Mouse (Mus musculus) ES-E14 (cell line): ENCODE results near the gene Peli1. TPM values are rescaled to one million over a fixed set of nuclear protein-coding genes. Genes with fewer than 3 reads are reported as not detected.

Experiments
- DNase-seq: peaks from one replicate; pipeline ENCODE4 v3.0.0-alpha.2; 2013; ENCODE audit warnings: low read depth, low spot score
- H3K27ac ChIP-seq: 2 replicates; pipeline ENCODE4 v1.5.1; 2012; ENCODE audit warnings: low read depth, mild to moderate bottlenecking, low read length, moderate library complexity, mixed read lengths; ENCODE audit not compliant: poor library complexity, insufficient read depth, severe bottlenecking
- H3K36me3 ChIP-seq: 2 replicates; pipeline ENCODE4 v1.6.1; 2012; ENCODE audit warnings: mild to moderate bottlenecking, low read length, moderate library complexity, mixed read lengths; ENCODE audit not compliant: control insufficient read depth, poor library complexity, insufficient read depth, severe bottlenecking
- H3K4me1 ChIP-seq, 2 experiments: fragments of 150-350 bp in 1 of 2; sonication (generic) in 1 of 2; 2 replicates each; pipeline ENCODE4 v1.6.1; 2012; ENCODE audit warnings: low read length in 2 of 2, mild to moderate bottlenecking in 1 of 2, mixed read lengths in 1 of 2; ENCODE audit not compliant: control insufficient read depth in 2 of 2, insufficient read depth in 2 of 2, poor library complexity in 1 of 2
- H3K4me3 ChIP-seq, 2 experiments: fragments of 150-350 bp in 1 of 2; sonication (generic) in 1 of 2; 2 replicates each; pipeline ENCODE4 v1.5.1; 2012; ENCODE audit warnings: low read length in 2 of 2, low read depth in 1 of 2, mild to moderate bottlenecking in 1 of 2, mixed read lengths in 1 of 2; ENCODE audit not compliant: insufficient read depth in 1 of 2, poor library complexity in 1 of 2, severe bottlenecking in 1 of 2
- H3K9ac ChIP-seq: 2 replicates; pipeline ENCODE4 v1.6.1; 2012; ENCODE audit warnings: low read depth, mild to moderate bottlenecking, low read length, mixed read lengths; ENCODE audit not compliant: poor library complexity, insufficient read depth, severe bottlenecking
- H3K9me3 ChIP-seq: fragments of 150-350 bp; sonication (generic); 2 replicates; pipeline ENCODE4 v1.6.1; 2012; ENCODE audit warnings: low read depth, mild to moderate bottlenecking, low read length; ENCODE audit not compliant: control insufficient read depth, insufficient read depth
- CHD2 ChIP-seq: IDR thresholded peaks from 2 replicates; pipeline ENCODE4 v1.6.1; 2014; ENCODE audit warnings: mild to moderate bottlenecking, low read depth, low read length, inconsistent platforms
- HCFC1 ChIP-seq: IDR thresholded peaks from 2 replicates; pipeline ENCODE4 v1.6.1; 2012; ENCODE audit warnings: low read length, inconsistent platforms, borderline replicate concordance; ENCODE audit not compliant: insufficient read depth
- MAFK ChIP-seq: IDR thresholded peaks from 2 replicates; pipeline ENCODE4 v1.6.1; 2014; ENCODE audit warnings: mild to moderate bottlenecking, low read depth, low read length, inconsistent platforms; ENCODE audit not compliant: insufficient read depth
- ZC3H11A ChIP-seq: IDR thresholded peaks from 2 replicates; pipeline ENCODE4 v1.6.1; 2012; ENCODE audit warnings: low read depth, mild to moderate bottlenecking, inconsistent platforms, low read length, borderline replicate concordance
- ZNF384 ChIP-seq: IDR thresholded peaks from 2 replicates; pipeline ENCODE4 v1.6.1; 2012; ENCODE audit warnings: low read depth, low read length, inconsistent platforms
- in situ Hi-C, 2 experiments: fragments of 600-800 bp; cut with MboI; formaldehyde crosslinking; loops; one replicate each; pipeline ENCODE4 v1.15.1; 2025; ENCODE audit warnings: low sequenced_read_pairs in 2 of 2, inconsistent platforms in 1 of 2; ENCODE audit not compliant: unreplicated experiment in 2 of 2
- total RNA-seq: library from RNA; depleted of rRNA; stranded (reverse); fragments of 300-350 nt; gene quantifications from 2 replicates; pipeline ENCODE4 v1.2.3, GENCODE M21; 2012

The Peli1 gene
- total RNA-seq, 1 experiment, result 17.3 TPM

- no peak for TF ChIP-seq HCFC1
- no peak for TF ChIP-seq MAFK
- TF ChIP-seq ZNF384, result no peak
- TF ChIP-seq CHD2, result no peak
- TF ChIP-seq ZC3H11A, result no peak
- Histone ChIP-seq H3K9me3 (no peaks in the 10 kb centered on the region), H3K4me3 (peak overlapping the region in 1 of 2 experiments; percentile 81; a peak in 1 of 4 replicates), H3K36me3 (no peaks in the 10 kb centered on the region), H3K4me1 (peaks cover 0 to 10% of the 10 kb centered on the region in 2 experiments; a peak in 2 of 4 replicates), H3K27ac (no peak overlapping the region), H3K9ac (no peak overlapping the region)
- DNase-seq, result no peak
- in situ Hi-C loops, result no loop called here
Observed at GRCm38 (mm10) chr11:21093081-21093815, 2.2 kb downstream of the Peli1 start.

GRCm38 (mm10) chr11:21096590-21096989, 5.5 kb downstream of the Peli1 start:
- H3K4me3 ChIP-seq, result no peak overlapping the region
- H3K9ac ChIP-seq, result no peak overlapping the region
- no peak for TF ChIP-seq HCFC1
- no peaks in the 10 kb centered on the region for H3K36me3 ChIP-seq
- H3K4me1 ChIP-seq, result peaks cover 3 to 6% of the 10 kb centered on the region in 2 experiments; a peak in 2 of 4 replicates
- no peak overlapping the region for H3K27ac ChIP-seq
- no peaks in the 10 kb centered on the region for H3K9me3 ChIP-seq
- no peak for DNase-seq
- in situ Hi-C loops, result no loop called here

- Histone ChIP-seq H3K27ac (no peak overlapping the region), H3K4me1 (peaks cover 0 to 3% of the 10 kb centered on the region in 2 experiments; a peak in 1 of 4 replicates), H3K9ac (no peak overlapping the region), H3K36me3 (no peaks in the 10 kb centered on the region), H3K9me3 (no peaks in the 10 kb centered on the region), H3K4me3 (no peak overlapping the region)
- in situ Hi-C loops, result no loop called here
- DNase-seq, result no peak
- TF ChIP-seq MAFK (no peak), CHD2 (no peak), ZC3H11A (no peak), HCFC1 (no peak), ZNF384 (no peak)
Observed at GRCm38 (mm10) chr11:21098457-21098856, 7.4 kb downstream of the Peli1 start.

GRCm38 (mm10) chr11:21100704-21101103, 9.6 kb downstream of the Peli1 start:
- Histone ChIP-seq H3K9ac (no peak overlapping the region), H3K4me1 (peaks cover 0 to 3% of the 10 kb centered on the region in 2 experiments; a peak in 1 of 4 replicates), H3K4me3 (no peak overlapping the region), H3K27ac (no peak overlapping the region), H3K36me3 (no peaks in the 10 kb centered on the region), H3K9me3 (no peaks in the 10 kb centered on the region)
- no peak for TF ChIP-seq CHD2
- no peak for TF ChIP-seq ZNF384
- no peak for TF ChIP-seq ZC3H11A
- no peak for TF ChIP-seq HCFC1
- TF ChIP-seq MAFK, result no peak
- in situ Hi-C loops, result no loop called here
- DNase-seq, result no peak

- Histone ChIP-seq H3K9ac (no peak overlapping the region), H3K4me3 (no peak overlapping the region), H3K36me3 (no peaks in the 10 kb centered on the region), H3K27ac (no peak overlapping the region), H3K4me1 (peaks cover 0 to 3% of the 10 kb centered on the region in 2 experiments; a peak in 1 of 4 replicates), H3K9me3 (no peaks in the 10 kb centered on the region)
- in situ Hi-C loops, result no loop called here
- DNase-seq, result no peak
- TF ChIP-seq MAFK (no peak), ZC3H11A (no peak), CHD2 (no peak), ZNF384 (no peak), HCFC1 (no peak)
Observed at GRCm38 (mm10) chr11:21101286-21101685, 10.2 kb downstream of the Peli1 start.
